Mouse (Mus musculus) monocyte, adult 5-6 weeks (primary cell): Measurements from ENCODE around the gene Wfdc15a. TPM values are rescaled to one million over a fixed set of nuclear protein-coding genes. Genes with fewer than 3 reads are reported as not detected.

Source experiments
- ATAC-seq: fragments of 153-309, 156-312 bp; replicated peaks from 2 replicates; pipeline ENCODE4 v1.8.0; 2017; ENCODE audit warnings: mild to moderate bottlenecking; ENCODE audit not compliant: low TSS enrichment, insufficient number of reproducible peaks, severe bottlenecking, poor library complexity, low FRiP score
- total RNA-seq: library from RNA; stranded (forward); fragments of 200-1000, 200-491, 200-594 nt; gene quantifications from 3 replicates; pipeline ENCODE4 v1.2.3, GENCODE M21; 2017

Gene Wfdc15a
- total RNA-seq, 1 experiment from 2014 or later = not detected

- ATAC-seq = no peak
Measured at GRCm38 (mm10) chr2:164182692-164183255, 17.2 kb downstream of the Wfdc15a start, which contains the start of gene Wfdc5. Gene Wfdc5 (minus strand): TSS chr2:164182742.

GRCm38 (mm10) chr2:164180770-164181169 lies 19.2 kb downstream of the Wfdc15a start:
- ATAC-seq = no peak

- no peak for ATAC-seq
Measured at GRCm38 (mm10) chr2:164180124-164180523, 19.8 kb downstream of the Wfdc15a start.

GRCm38 (mm10) chr2:164177831-164178230 lies 22.1 kb downstream of the Wfdc15a start:
- ATAC-seq = no peak

GRCm38 (mm10) chr2:164175850-164176249 lies 24.1 kb downstream of the Wfdc15a start:
- ATAC-seq = no peak

- no peak for ATAC-seq
Measured at GRCm38 (mm10) chr2:164174649-164175395, 25.1 kb downstream of the Wfdc15a start.

- no peak for ATAC-seq
Measured at GRCm38 (mm10) chr2:164173394-164173793, 26.5 kb downstream of the Wfdc15a start.

- ATAC-seq = no peak
Measured at GRCm38 (mm10) chr2:164170902-164171301, 29.0 kb downstream of the Wfdc15a start, which contains the start of gene Kcns1. Gene Kcns1 (minus strand): TSS chr2:164171113.

GRCm38 (mm10) chr2:164170326-164170725 lies 29.6 kb downstream of the Wfdc15a start:
- ATAC-seq = no peak

GRCm38 (mm10) chr2:164168571-164168946 lies 31.4 kb downstream of the Wfdc15a start:
- no peak for ATAC-seq

- ATAC-seq = no peak
Measured at GRCm38 (mm10) chr2:164167752-164168570, 32.0 kb downstream of the Wfdc15a start.

GRCm38 (mm10) chr2:164164941-164165340 lies 35.0 kb downstream of the Wfdc15a start:
- no peak for ATAC-seq

GRCm38 (mm10) chr2:164161515-164162055 lies 38.3 kb downstream of the Wfdc15a start:
- ATAC-seq = no peak

- no peak for ATAC-seq
Measured at GRCm38 (mm10) chr2:164158838-164159237, 41.1 kb downstream of the Wfdc15a start.

- no peak for ATAC-seq
Measured at GRCm38 (mm10) chr2:164156158-164156557, 43.8 kb downstream of the Wfdc15a start.

- no peak for ATAC-seq
Measured at GRCm38 (mm10) chr2:164154007-164154406, 45.9 kb downstream of the Wfdc15a start.

- ATAC-seq = no peak
Measured at GRCm38 (mm10) chr2:164152341-164152740, 47.6 kb downstream of the Wfdc15a start.

- ATAC-seq = no peak
Measured at GRCm38 (mm10) chr2:164150086-164150760, 49.7 kb downstream of the Wfdc15a start.
